In genomic region chr13:31351481-31351880, GRCm38 (mm10) we compare ENCODE assay signal across 30 mouse cellular contexts.
DNase-seq lines count a peak whose midpoint lies in the region; ATAC-seq and TF ChIP-seq lines count a peak whose summit lies in the region.
"Had no signal": no experiment of that assay in that cellular context is flagged by ENCODE, and none has a peak within 500 bp of the region (broad histone marks: within the 10 kb centered on the region; RNA-seq: fewer than 3 reads in every experiment).

No protein-coding gene starts in this region.

- 0 out of 2 replicates have a peak, but pooled peaks have one; percentile 25 for ATAC-seq in heart, embryonic 15.5 days (replicated peaks; ENCODE audit: insufficient number of reproducible peaks, insufficient read depth, low FRiP score, low read depth)
- ATAC-seq in heart, embryonic 11.5 days (replicated peaks; ENCODE audit: insufficient number of reproducible peaks, low FRiP score, low TSS enrichment), result no peak
- ATAC-seq in lung, embryonic 15.5 days (ENCODE audit: borderline replicate concordance, extremely low read depth, low FRiP score, low TSS enrichment), result 0 out of 2 replicates have a peak, but pooled peaks have one; percentile 46
- ATAC-seq: forebrain, embryonic 14.5 days; liver, embryonic 12.5 days; liver, postnatal 0 days had no signal

- H3K36me3 ChIP-seq in heart, embryonic 15.5 days, result no peaks in the 10 kb centered on the region
- no peaks in the 10 kb centered on the region for H3K36me3 ChIP-seq in heart, embryonic 11.5 days (ENCODE audit: control insufficient read depth, insufficient read depth, low read length)
- no peaks in the 10 kb centered on the region for H3K36me3 ChIP-seq in lung, embryonic 15.5 days
- H3K36me3 ChIP-seq: embryonic facial prominence, embryonic 10.5 days; embryonic facial prominence, embryonic 15.5 days; hindbrain, embryonic 13.5 days; kidney, embryonic 15.5 days; liver, embryonic 12.5 days; midbrain, embryonic 12.5 days; neural tube, embryonic 12.5 days; stomach, embryonic 15.5 days had no signal

- H3K27ac ChIP-seq in heart, embryonic 15.5 days, result no peak overlapping the region
- no peak overlapping the region for H3K27ac ChIP-seq in heart, embryonic 11.5 days (ENCODE audit: low read depth, low read length)
- no peak overlapping the region for H3K27ac ChIP-seq in lung, embryonic 15.5 days
- H3K27ac ChIP-seq in embryonic fibroblast, embryonic 13.5 days (ENCODE audit: insufficient read depth, low read length), result peak overlapping the region; percentile 45; the same call in 1 of the 2 replicates
- H3K27ac ChIP-seq: embryonic facial prominence, embryonic 10.5 days; embryonic facial prominence, embryonic 15.5 days; hindbrain, embryonic 13.5 days; kidney, embryonic 15.5 days; layer of hippocampus, adult 2 months; left cerebral cortex, adult 2 months; liver, embryonic 12.5 days; midbrain, embryonic 12.5 days; neural tube, embryonic 12.5 days; stomach, embryonic 15.5 days had no signal

- intact Hi-C loops in heart, postnatal 36 days (cut with DNase I), result no loop called here

- H3K9me3 ChIP-seq in heart, embryonic 15.5 days (replicated peaks), result no peaks in the 10 kb centered on the region
- no peaks in the 10 kb centered on the region for H3K9me3 ChIP-seq in heart, embryonic 11.5 days (replicated peaks; ENCODE audit: control insufficient read depth, low read length)
- H3K9me3 ChIP-seq in lung, embryonic 15.5 days, result no peaks in the 10 kb centered on the region
- H3K9me3 ChIP-seq: embryonic facial prominence, embryonic 10.5 days; embryonic facial prominence, embryonic 15.5 days; hindbrain, embryonic 13.5 days; kidney, embryonic 15.5 days; liver, embryonic 12.5 days; midbrain, embryonic 12.5 days; neural tube, embryonic 12.5 days; stomach, embryonic 15.5 days had no signal

- H3K9ac ChIP-seq in heart, embryonic 15.5 days, result no peak overlapping the region
- H3K9ac ChIP-seq in heart, embryonic 11.5 days (ENCODE audit: low read depth, low read length), result no peak overlapping the region
- H3K9ac ChIP-seq in lung, embryonic 15.5 days, result no peak overlapping the region
- H3K9ac ChIP-seq: embryonic facial prominence, embryonic 15.5 days; hindbrain, embryonic 13.5 days; kidney, embryonic 15.5 days; liver, embryonic 12.5 days; liver, postnatal 0 days; midbrain, embryonic 12.5 days; neural tube, embryonic 12.5 days; stomach, embryonic 15.5 days had no signal

- H3K4me2 ChIP-seq in heart, embryonic 15.5 days, result no peak overlapping the region
- H3K4me2 ChIP-seq in heart, embryonic 11.5 days, result no peak overlapping the region
- H3K4me2 ChIP-seq in lung, embryonic 15.5 days, result no peak overlapping the region
- H3K4me2 ChIP-seq: embryonic facial prominence, embryonic 15.5 days; hindbrain, embryonic 13.5 days; kidney, embryonic 15.5 days; liver, embryonic 12.5 days; midbrain, embryonic 12.5 days; neural tube, embryonic 12.5 days; stomach, embryonic 15.5 days had no signal

- DNase-seq in lung, adult 18-20 months, result no peak
- peak; percentile 2 to 7 for DNase-seq in right cerebral cortex, postnatal 36 days (ENCODE audit: low spot score in 2 of 2)
- DNase-seq in right cerebral cortex, postnatal 25 days, result no peak
- no peak for DNase-seq in heart, postnatal 36 days
- DNase-seq: adrenal gland, adult 2 months; adrenal gland, postnatal 36 days; cerebellum, adult 2 months; cerebellum, postnatal 25 days; heart, postnatal 4 days; kidney, adult 18-20 months; kidney, postnatal 25 days; liver, postnatal 0 days; thymus, adult 18-20 months; thymus, postnatal 25 days had no signal

- no peaks in the 10 kb centered on the region for H3K4me1 ChIP-seq in heart, embryonic 15.5 days (replicated peaks)
- 0 out of 2 replicates have a peak, but pooled peaks cover 4% of the 10 kb centered on the region for H3K4me1 ChIP-seq in heart, embryonic 11.5 days (ENCODE audit: control insufficient read depth, insufficient read depth, low read length)
- 0 out of 2 replicates have a peak, but pooled peaks cover under 1% of the 10 kb centered on the region for H3K4me1 ChIP-seq in lung, embryonic 15.5 days
- peaks cover 4% of the 10 kb centered on the region; the same call in 1 of the 2 replicates for H3K4me1 ChIP-seq in embryonic fibroblast, embryonic 13.5 days (ENCODE audit: control insufficient read depth, insufficient read depth, low read length)
- H3K4me1 ChIP-seq: hindbrain, embryonic 13.5 days; kidney, embryonic 15.5 days; liver, embryonic 12.5 days; midbrain, embryonic 12.5 days; neural tube, embryonic 12.5 days; stomach, embryonic 15.5 days had no signal

- TF ChIP-seq CTCF in embryonic fibroblast, embryonic 13.5 days (IDR thresholded peaks at IDR 0.05; ENCODE audit: borderline replicate concordance, insufficient read depth, low read length), result no peak

- TF ChIP-seq POLR2A in embryonic fibroblast, embryonic 13.5 days (IDR thresholded peaks at IDR 0.05; ENCODE audit: low read depth, low read length), result no peak

- H3K27me3 ChIP-seq in heart, embryonic 15.5 days, result no peaks in the 10 kb centered on the region
- no peaks in the 10 kb centered on the region for H3K27me3 ChIP-seq in heart, embryonic 11.5 days (ENCODE audit: control insufficient read depth, insufficient read depth, low read length)
- no peaks in the 10 kb centered on the region for H3K27me3 ChIP-seq in lung, embryonic 15.5 days
- H3K27me3 ChIP-seq: embryonic facial prominence, embryonic 15.5 days; hindbrain, embryonic 13.5 days; kidney, embryonic 15.5 days; liver, embryonic 12.5 days; midbrain, embryonic 12.5 days; neural tube, embryonic 12.5 days; stomach, embryonic 15.5 days had no signal

- no peak overlapping the region for H3K4me3 ChIP-seq in heart, embryonic 15.5 days
- H3K4me3 ChIP-seq in heart, embryonic 11.5 days (ENCODE audit: low read depth, low read length), result no peak overlapping the region
- no peak overlapping the region for H3K4me3 ChIP-seq in lung, embryonic 15.5 days
- H3K4me3 ChIP-seq in embryonic fibroblast, embryonic 13.5 days (ENCODE audit: insufficient read depth, low read length), result no peak overlapping the region
- H3K4me3 ChIP-seq: embryonic facial prominence, embryonic 10.5 days; embryonic facial prominence, embryonic 15.5 days; hindbrain, embryonic 13.5 days; kidney, embryonic 15.5 days; layer of hippocampus, adult 2 months; left cerebral cortex, adult 2 months; liver, embryonic 12.5 days; midbrain, embryonic 12.5 days; myocyte; neural tube, embryonic 12.5 days; stomach, embryonic 15.5 days had no signal

Comparison
In these comparisons a context has a peak if more than half of its experiments do, and no peak if none do; other contexts are left out.
1. DNase-seq: peak in right cerebral cortex, postnatal 36 days (2 of 2); none in lung, adult 18-20 months (0 of 2), right cerebral cortex, postnatal 25 days (single experiment) and heart, postnatal 36 days (0 of 2).